Mouse (Mus musculus): ENCODE measurements at regions not wholly inside any gene's neighbourhood (a gene's known extent, or its start where the extent isn't known, plus 50 kb on each side); places are given as distances from the start of the nearest gene placed in this dataset.

DNA sequence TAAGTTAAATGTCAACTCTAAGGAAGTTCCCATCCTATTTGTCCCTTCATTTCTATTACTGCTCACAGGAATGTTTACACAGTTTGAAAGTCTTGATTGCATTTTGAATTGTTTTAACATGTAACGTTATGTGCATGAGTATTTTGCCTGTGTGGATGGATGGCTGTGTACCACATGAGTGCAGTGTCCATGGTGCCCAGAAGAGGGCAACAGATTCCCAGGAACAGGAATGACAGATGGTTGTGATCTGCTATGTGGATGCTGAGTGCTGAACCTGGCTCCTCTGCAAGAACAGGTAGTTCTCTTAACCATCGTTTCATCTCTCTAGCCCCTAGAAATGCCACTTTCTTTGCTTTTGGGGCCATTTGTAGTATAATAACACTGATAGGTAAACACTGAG lies 597.9 kb upstream of the Zwint start:
- Histone ChIP-seq H3K4me3 (ENCODE audit: insufficient read depth, low read depth, low read length) (no peak overlapping the region), H3K36me3 (ENCODE audit: control insufficient read depth, insufficient read depth, low read length) (no peaks in the 10 kb centered on the region), H3K27ac (replicated peaks; ENCODE audit: insufficient read depth, low read depth, low read length) (no peak overlapping the region), H3K9ac (ENCODE audit: low read depth, low read length) (no peak overlapping the region), H3K79me2 (ENCODE audit: control insufficient read depth, insufficient read depth, low read length) (no peaks in the 10 kb centered on the region), H3K27me3 (ENCODE audit: control insufficient read depth, insufficient read depth, low read length) (no peaks in the 10 kb centered on the region), H3K4me1 (ENCODE audit: control insufficient read depth, insufficient read depth, low read length) (no peaks in the 10 kb centered on the region)
- no peak for DNase-seq (ENCODE audit: extremely low read depth, low read depth, low spot score)
- 82% methylated on average over 2 of the region's 2 CpGs for WGBS
- no peak for TF ChIP-seq CTCF (IDR thresholded peaks at IDR 0.05; ENCODE audit: low read depth, low read length)
- TF ChIP-seq POLR2A (IDR thresholded peaks at IDR 0.05; ENCODE audit: extremely low read depth, insufficient read depth, low read length), result no peak

DNA sequence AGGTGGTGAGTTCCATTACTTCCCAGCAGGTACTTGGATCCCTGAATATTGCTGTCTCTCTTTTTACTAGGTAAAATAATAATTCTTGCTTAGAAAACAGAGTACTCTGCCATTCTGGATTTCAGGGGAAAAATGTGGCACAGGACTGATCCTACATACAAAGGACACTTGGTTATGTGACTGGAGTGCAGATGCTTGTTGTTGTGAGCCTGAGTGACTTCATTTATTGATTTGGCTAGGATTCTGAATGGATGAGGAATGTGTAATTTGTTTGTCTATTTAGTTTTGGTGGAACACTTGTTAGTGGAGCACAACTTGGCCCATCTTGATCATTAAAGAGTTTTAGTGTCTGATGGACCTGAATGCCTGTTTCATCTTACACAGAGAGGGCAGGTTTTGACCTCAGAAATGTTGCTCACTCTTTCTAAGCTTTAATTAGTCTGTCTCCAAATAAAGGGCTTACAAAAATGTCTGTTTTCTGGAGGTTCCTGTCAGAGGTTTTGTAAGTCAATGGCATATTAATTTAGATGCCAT lies 583.4 kb upstream of the Zwint start:
- TF ChIP-seq CTCF (IDR thresholded peaks at IDR 0.05; ENCODE audit: low read depth, low read length), result no peak
- TF ChIP-seq POLR2A (IDR thresholded peaks at IDR 0.05; ENCODE audit: extremely low read depth, insufficient read depth, low read length), result no peak
- no peaks in the 10 kb centered on the region for H3K4me1 ChIP-seq (ENCODE audit: control insufficient read depth, insufficient read depth, low read length)
- no peaks in the 10 kb centered on the region for H3K36me3 ChIP-seq (ENCODE audit: control insufficient read depth, insufficient read depth, low read length)
- DNase-seq (ENCODE audit: extremely low read depth, low read depth, low spot score), result no peak
- H3K79me2 ChIP-seq (ENCODE audit: control insufficient read depth, insufficient read depth, low read length), result no peaks in the 10 kb centered on the region
- H3K9ac ChIP-seq (ENCODE audit: low read depth, low read length), result no peak overlapping the region
- H3K27me3 ChIP-seq (ENCODE audit: control insufficient read depth, insufficient read depth, low read length), result no peaks in the 10 kb centered on the region
- no peak overlapping the region for H3K27ac ChIP-seq (replicated peaks; ENCODE audit: insufficient read depth, low read depth, low read length)
- H3K4me3 ChIP-seq (ENCODE audit: insufficient read depth, low read depth, low read length), result no peak overlapping the region

DNA sequence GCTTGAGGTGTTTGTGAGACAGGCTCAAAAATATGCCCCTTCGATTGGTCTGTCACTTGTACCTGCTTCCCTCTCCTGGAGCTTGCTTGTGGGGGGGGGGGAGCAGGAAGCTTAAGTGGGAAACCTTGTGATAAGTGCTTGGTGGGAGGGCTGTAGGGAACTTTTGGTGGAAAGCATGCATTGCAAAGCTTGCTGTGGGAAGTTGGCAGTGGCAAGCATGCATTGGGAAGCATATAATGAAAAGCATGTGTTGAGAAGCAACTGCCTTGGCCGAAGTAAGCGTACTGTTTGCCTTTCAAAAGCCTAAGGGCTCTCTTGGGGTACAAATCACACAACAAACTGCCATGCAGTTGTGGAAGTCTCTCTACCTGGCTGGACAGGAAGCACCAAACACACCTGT lies 576.3 kb upstream of the Zwint start:
- Histone ChIP-seq H3K4me1 (ENCODE audit: control insufficient read depth, insufficient read depth, low read length) (no peaks in the 10 kb centered on the region), H3K27ac (replicated peaks; ENCODE audit: insufficient read depth, low read depth, low read length) (no peak overlapping the region), H3K79me2 (ENCODE audit: control insufficient read depth, insufficient read depth, low read length) (no peaks in the 10 kb centered on the region), H3K36me3 (ENCODE audit: control insufficient read depth, insufficient read depth, low read length) (no peaks in the 10 kb centered on the region), H3K4me3 (ENCODE audit: insufficient read depth, low read depth, low read length) (no peak overlapping the region), H3K9ac (ENCODE audit: low read depth, low read length) (no peak overlapping the region), H3K27me3 (ENCODE audit: control insufficient read depth, insufficient read depth, low read length) (no peaks in the 10 kb centered on the region)
- DNase-seq (ENCODE audit: extremely low read depth, low read depth, low spot score), result no peak
- TF ChIP-seq POLR2A (IDR thresholded peaks at IDR 0.05; ENCODE audit: extremely low read depth, insufficient read depth, low read length) (no peak), CTCF (IDR thresholded peaks at IDR 0.05; ENCODE audit: low read depth, low read length) (no peak)
- WGBS, result 81% methylated on average over 3 of the region's 3 CpGs

DNA sequence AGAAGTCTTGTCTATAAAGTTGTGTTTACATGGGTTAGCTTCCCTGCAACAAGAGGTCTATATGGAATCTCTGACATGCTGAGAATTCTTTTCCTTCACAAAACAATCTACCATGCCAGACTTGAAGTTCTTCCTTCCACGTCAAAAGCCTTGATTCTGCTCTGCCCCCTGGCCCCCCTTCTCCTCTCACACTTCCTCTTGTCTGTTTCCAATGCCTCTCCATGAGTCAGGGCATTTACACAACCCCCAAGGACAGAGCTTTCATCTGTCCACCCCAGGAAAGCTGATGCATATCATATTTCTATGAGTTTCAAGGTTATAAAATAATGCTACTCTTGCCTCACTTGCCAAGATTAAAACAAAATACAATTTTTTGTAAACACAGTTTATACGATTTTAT lies 557.7 kb upstream of the Zwint start:
- TF ChIP-seq POLR2A (IDR thresholded peaks at IDR 0.05; ENCODE audit: extremely low read depth, insufficient read depth, low read length) (no peak), CTCF (IDR thresholded peaks at IDR 0.05; ENCODE audit: low read depth, low read length) (no peak)
- H3K36me3 ChIP-seq (ENCODE audit: control insufficient read depth, insufficient read depth, low read length), result no peaks in the 10 kb centered on the region
- no peak overlapping the region for H3K9ac ChIP-seq (ENCODE audit: low read depth, low read length)
- no peak overlapping the region for H3K27ac ChIP-seq (replicated peaks; ENCODE audit: insufficient read depth, low read depth, low read length)
- H3K4me1 ChIP-seq (ENCODE audit: control insufficient read depth, insufficient read depth, low read length), result no peaks in the 10 kb centered on the region
- H3K27me3 ChIP-seq (ENCODE audit: control insufficient read depth, insufficient read depth, low read length), result no peaks in the 10 kb centered on the region
- no peak overlapping the region for H3K4me3 ChIP-seq (ENCODE audit: insufficient read depth, low read depth, low read length)
- DNase-seq (ENCODE audit: extremely low read depth, low read depth, low spot score), result no peak
- WGBS, result 42% methylated on average over 2 of the region's 2 CpGs
- no peaks in the 10 kb centered on the region for H3K79me2 ChIP-seq (ENCODE audit: control insufficient read depth, insufficient read depth, low read length)

DNA sequence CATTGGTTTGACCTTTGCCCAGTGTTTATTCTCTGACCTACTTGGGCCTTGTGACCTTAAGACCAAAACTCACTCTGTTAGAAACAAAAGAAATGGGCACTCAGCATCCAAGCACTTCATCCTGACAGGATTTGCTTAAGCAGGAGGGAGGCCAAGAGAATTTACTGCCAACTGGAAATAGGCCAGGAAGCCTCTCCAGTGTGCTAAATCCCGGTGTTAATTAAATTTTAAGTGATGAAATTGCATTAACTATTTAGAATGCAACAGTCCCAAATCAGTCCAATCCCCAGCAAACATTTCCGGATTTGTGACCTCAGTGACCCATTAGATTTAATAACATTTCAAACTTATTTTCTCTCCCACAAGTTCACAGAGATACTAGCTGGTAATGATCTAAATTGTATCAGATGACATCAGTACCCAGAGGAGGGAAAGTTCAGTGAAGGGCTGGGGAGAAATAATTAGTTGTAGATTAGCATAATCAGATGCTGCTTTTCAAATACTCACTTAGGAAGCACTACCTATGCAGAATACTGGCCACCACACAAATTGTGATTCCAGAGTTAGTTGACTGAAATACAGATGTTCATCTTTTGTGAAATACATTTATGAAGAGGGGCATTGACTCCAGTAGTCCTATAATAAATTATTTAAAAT lies 555.4 kb upstream of the Zwint start:
- Histone ChIP-seq H3K36me3 (ENCODE audit: control insufficient read depth, insufficient read depth, low read length) (no peaks in the 10 kb centered on the region), H3K4me1 (ENCODE audit: control insufficient read depth, insufficient read depth, low read length) (no peaks in the 10 kb centered on the region), H3K27ac (replicated peaks; ENCODE audit: insufficient read depth, low read depth, low read length) (no peak overlapping the region), H3K9ac (ENCODE audit: low read depth, low read length) (no peak overlapping the region), H3K27me3 (ENCODE audit: control insufficient read depth, insufficient read depth, low read length) (no peaks in the 10 kb centered on the region), H3K79me2 (ENCODE audit: control insufficient read depth, insufficient read depth, low read length) (no peaks in the 10 kb centered on the region), H3K4me3 (ENCODE audit: insufficient read depth, low read depth, low read length) (no peak overlapping the region)
- 65% methylated on average over 2 of the region's 2 CpGs for WGBS
- TF ChIP-seq CTCF (IDR thresholded peaks at IDR 0.05; ENCODE audit: low read depth, low read length) (no peak), POLR2A (IDR thresholded peaks at IDR 0.05; ENCODE audit: extremely low read depth, insufficient read depth, low read length) (no peak)
- peak; percentile 2 for DNase-seq (ENCODE audit: extremely low read depth, low read depth, low spot score)

DNA sequence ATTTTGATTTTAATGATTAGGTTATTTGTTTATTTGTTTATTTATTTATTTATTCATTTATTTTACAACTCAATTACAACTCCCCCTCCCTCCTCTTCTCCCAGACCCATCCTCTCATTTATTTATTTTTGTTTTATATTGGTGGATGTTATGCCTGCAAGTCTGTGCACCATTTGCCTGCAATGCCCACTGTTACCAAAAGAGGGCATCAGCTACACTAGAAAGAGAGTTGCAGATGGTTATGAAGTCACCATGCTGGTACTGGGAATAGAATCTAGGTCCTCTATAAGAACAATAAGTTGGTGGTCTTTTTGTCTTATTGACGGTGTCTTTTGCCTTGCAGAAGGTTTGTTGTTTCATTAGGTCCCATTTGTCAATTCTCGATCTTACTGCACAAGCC lies 535.2 kb upstream of the Zwint start:
- Histone ChIP-seq H3K4me3 (ENCODE audit: insufficient read depth, low read depth, low read length) (no peak overlapping the region), H3K9ac (ENCODE audit: low read depth, low read length) (no peak overlapping the region), H3K79me2 (ENCODE audit: control insufficient read depth, insufficient read depth, low read length) (no peaks in the 10 kb centered on the region), H3K27me3 (ENCODE audit: control insufficient read depth, insufficient read depth, low read length) (no peaks in the 10 kb centered on the region), H3K4me1 (ENCODE audit: control insufficient read depth, insufficient read depth, low read length) (no peaks in the 10 kb centered on the region), H3K36me3 (ENCODE audit: control insufficient read depth, insufficient read depth, low read length) (no peaks in the 10 kb centered on the region), H3K27ac (replicated peaks; ENCODE audit: insufficient read depth, low read depth, low read length) (no peak overlapping the region)
- TF ChIP-seq POLR2A (IDR thresholded peaks at IDR 0.05; ENCODE audit: extremely low read depth, insufficient read depth, low read length) (no peak), CTCF (IDR thresholded peaks at IDR 0.05; ENCODE audit: low read depth, low read length) (no peak)
- 91% methylated on average over 2 of the region's 2 CpGs for WGBS
- no peak for DNase-seq (ENCODE audit: extremely low read depth, low read depth, low spot score)
